In the genomic region with DNA sequence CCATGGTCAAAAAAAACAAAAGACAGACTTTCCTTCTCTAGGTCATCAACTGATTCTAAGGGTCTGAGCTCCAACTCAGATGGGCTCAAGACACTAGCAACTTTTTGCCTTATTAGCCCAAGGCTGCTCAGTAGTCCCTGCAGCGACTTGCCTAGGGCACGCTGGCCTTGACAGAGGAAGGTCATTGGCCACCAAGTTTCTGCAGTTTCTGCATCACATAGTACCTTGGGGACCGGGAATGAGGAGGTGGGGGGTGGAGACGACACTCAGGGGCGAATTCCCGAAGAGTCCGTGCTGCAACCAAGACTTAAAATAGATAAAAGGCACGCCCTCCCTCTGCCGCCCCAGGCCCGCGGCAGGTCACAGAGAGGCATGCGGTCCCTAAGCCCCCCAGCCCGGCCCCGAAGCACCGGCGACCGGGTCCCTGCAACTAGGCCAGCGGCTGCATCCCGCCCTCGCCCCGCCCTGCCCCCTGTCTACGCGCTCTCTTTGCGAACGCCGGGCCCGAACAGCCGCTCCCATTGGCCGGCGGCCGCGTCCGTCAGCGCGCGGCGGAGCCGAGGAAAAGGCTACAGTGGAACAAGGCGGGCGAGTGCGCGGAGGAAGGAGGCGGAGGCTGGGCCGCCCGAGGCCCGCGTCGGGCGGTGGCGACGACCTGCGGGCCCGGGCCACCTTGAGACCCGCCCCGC, we compare ENCODE assay signal across 8 mouse cellular contexts. TPM values are rescaled to one million over a fixed set of nuclear protein-coding genes. Genes with fewer than 3 reads are reported as not detected.
DNase-seq lines count a peak whose midpoint lies in the region; ATAC-seq and TF ChIP-seq lines count a peak whose summit lies in the region.

No protein-coding gene starts in this region.

- under 1% methylated on average over 37 of the region's 55 CpGs for WGBS in heart, embryonic 11.5 days (ENCODE audit: insufficient replicate concordance)
- under 1% methylated on average over 35 of the region's 55 CpGs for WGBS in kidney, embryonic 16.5 days
- WGBS in liver, adult 2 months: under 1% methylated on average over 53 of the region's 55 CpGs

- H3K36me3 ChIP-seq in heart, embryonic 11.5 days (ENCODE audit: control insufficient read depth, insufficient read depth, low read length): no peaks in the 10 kb centered on the region
- H3K36me3 ChIP-seq in kidney, embryonic 16.5 days (ENCODE audit: insufficient read depth, low read length): no peaks in the 10 kb centered on the region
- H3K36me3 ChIP-seq in liver, adult 2 months (ENCODE audit: control insufficient read depth, insufficient read depth, low read length): no peaks in the 10 kb centered on the region
- no peaks in the 10 kb centered on the region for H3K36me3 ChIP-seq in myocyte (ENCODE audit: control insufficient read depth, insufficient read depth)
- H3K36me3 ChIP-seq in splenic B cell, adult 2 months (ENCODE audit: control insufficient read depth, insufficient read depth, low read length, poor library complexity, severe bottlenecking): no peaks in the 10 kb centered on the region

- TF ChIP-seq POLR2A in bone marrow macrophage, adult 2 months (IDR thresholded peaks at IDR 0.05; ENCODE audit: borderline replicate concordance, low read depth, low read length): no peak
- TF ChIP-seq POLR2A in embryonic fibroblast, embryonic 13.5 days (IDR thresholded peaks at IDR 0.05; ENCODE audit: low read depth, low read length): peak; percentile 73
- TF ChIP-seq POLR2A in liver, adult 2 months (IDR thresholded peaks at IDR 0.05; ENCODE audit: extremely low read depth, insufficient read depth, low read length): peak; percentile 73; the same call in 1 of the 2 replicates
- peak; percentile 90 for TF ChIP-seq POLR2A in myocyte (IDR thresholded peaks at IDR 0.05; ENCODE audit: insufficient read length, low read depth)

- H3K79me2 ChIP-seq in liver, adult 2 months (ENCODE audit: control insufficient read depth, insufficient read depth, low read length): no peaks in the 10 kb centered on the region
- no peaks in the 10 kb centered on the region for H3K79me2 ChIP-seq in myocyte (ENCODE audit: control insufficient read depth, insufficient read depth)

- peak; percentile 95 for DNase-seq in A20 (ENCODE audit: low read depth, low spot score)
- DNase-seq in liver, adult 2 months (ENCODE audit: extremely low read depth, low read depth, low spot score): peak; percentile 75
- peak; percentile 95 for DNase-seq in splenic B cell, adult 2 months (ENCODE audit: low read depth, low spot score)

- peak overlapping the region; percentile 56 for H3K4me3 ChIP-seq in bone marrow macrophage, adult 2 months (ENCODE audit: insufficient read depth, low read length)
- peak overlapping the region; percentile 57 for H3K4me3 ChIP-seq in embryonic fibroblast, embryonic 13.5 days (ENCODE audit: insufficient read depth, low read length)
- H3K4me3 ChIP-seq in heart, embryonic 11.5 days (ENCODE audit: low read depth, low read length): peak overlapping the region; percentile 82
- H3K4me3 ChIP-seq in kidney, embryonic 16.5 days (ENCODE audit: low read length): peak overlapping the region; percentile 87
- H3K4me3 ChIP-seq in liver, adult 2 months (ENCODE audit: insufficient read depth, low read depth, low read length): peak overlapping the region; percentile 93
- H3K4me3 ChIP-seq in myocyte: peak overlapping the region; percentile 21

- H3K27me3 ChIP-seq in heart, embryonic 11.5 days (ENCODE audit: control insufficient read depth, insufficient read depth, low read length): no peaks in the 10 kb centered on the region
- H3K27me3 ChIP-seq in kidney, embryonic 16.5 days (ENCODE audit: insufficient read depth, low read length): no peaks in the 10 kb centered on the region
- no peaks in the 10 kb centered on the region for H3K27me3 ChIP-seq in liver, adult 2 months (ENCODE audit: control insufficient read depth, insufficient read depth, low read length)
- peaks cover 5% of the 10 kb centered on the region for H3K27me3 ChIP-seq in myocyte (ENCODE audit: control insufficient read depth, insufficient read depth, insufficient read length)
- no peaks in the 10 kb centered on the region for H3K27me3 ChIP-seq in splenic B cell, adult 2 months (ENCODE audit: control insufficient read depth, insufficient read depth, low read length, poor library complexity, severe bottlenecking)

- peak; percentile 91 for ATAC-seq in heart, embryonic 11.5 days (replicated peaks; ENCODE audit: insufficient number of reproducible peaks, low FRiP score, low TSS enrichment)
- peak; percentile 95 for ATAC-seq in kidney, embryonic 16.5 days (ENCODE audit: low FRiP score, low TSS enrichment)

- peak overlapping the region; percentile 80 for H3K4me2 ChIP-seq in heart, embryonic 11.5 days
- peak overlapping the region; percentile 88 for H3K4me2 ChIP-seq in kidney, embryonic 16.5 days (replicated peaks; ENCODE audit: low read depth, low read length)
- H3K4me2 ChIP-seq in myocyte (ENCODE audit: low read depth): peak overlapping the region; percentile 87

- no peaks in the 10 kb centered on the region for H3K9me3 ChIP-seq in heart, embryonic 11.5 days (replicated peaks; ENCODE audit: control insufficient read depth, low read length)
- H3K9me3 ChIP-seq in kidney, embryonic 16.5 days (ENCODE audit: low read length): no peaks in the 10 kb centered on the region

- peak overlapping the region; percentile 98 for H3K9ac ChIP-seq in heart, embryonic 11.5 days (ENCODE audit: low read depth, low read length)
- H3K9ac ChIP-seq in kidney, embryonic 16.5 days (replicated peaks; ENCODE audit: low read length): peak overlapping the region; percentile 100
- peak overlapping the region; percentile 98 for H3K9ac ChIP-seq in liver, adult 2 months (ENCODE audit: low read depth, low read length)

- TF ChIP-seq CTCF in bone marrow macrophage, adult 2 months (IDR thresholded peaks at IDR 0.05; ENCODE audit: low read depth, low read length): no peak
- no peak for TF ChIP-seq CTCF in embryonic fibroblast, embryonic 13.5 days (IDR thresholded peaks at IDR 0.05; ENCODE audit: borderline replicate concordance, insufficient read depth, low read length)
- TF ChIP-seq CTCF in liver, adult 2 months (IDR thresholded peaks at IDR 0.05; ENCODE audit: low read depth, low read length): no peak

- no peaks in the 10 kb centered on the region for H3K4me1 ChIP-seq in bone marrow macrophage, adult 2 months (ENCODE audit: control insufficient read depth, insufficient read depth, low read length)
- H3K4me1 ChIP-seq in embryonic fibroblast, embryonic 13.5 days (ENCODE audit: control insufficient read depth, insufficient read depth, low read length): no peaks in the 10 kb centered on the region
- peaks cover 42% of the 10 kb centered on the region for H3K4me1 ChIP-seq in heart, embryonic 11.5 days (ENCODE audit: control insufficient read depth, insufficient read depth, low read length)
- H3K4me1 ChIP-seq in kidney, embryonic 16.5 days (ENCODE audit: insufficient read depth, low read length): peaks cover 54% of the 10 kb centered on the region
- peaks cover 2% of the 10 kb centered on the region for H3K4me1 ChIP-seq in liver, adult 2 months (ENCODE audit: control insufficient read depth, insufficient read depth, low read length)

- H3K27ac ChIP-seq in bone marrow macrophage, adult 2 months (ENCODE audit: insufficient read depth, low read depth, low read length): no peak overlapping the region
- H3K27ac ChIP-seq in embryonic fibroblast, embryonic 13.5 days (ENCODE audit: insufficient read depth, low read length): peak overlapping the region; percentile 13
- H3K27ac ChIP-seq in heart, embryonic 11.5 days (ENCODE audit: low read depth, low read length): peak overlapping the region; percentile 97
- H3K27ac ChIP-seq in kidney, embryonic 16.5 days (ENCODE audit: low read length): peak overlapping the region; percentile 97
- peak overlapping the region; percentile 55 for H3K27ac ChIP-seq in liver, adult 2 months (replicated peaks; ENCODE audit: insufficient read depth, low read depth, low read length)

- peak overlapping the region; percentile 95 for H3ac ChIP-seq in myocyte (ENCODE audit: control insufficient read depth, insufficient read length)

TF ChIP-seq in myocyte, 11 proteins besides CTCF, POLR2A, EP300 and RAD21:
- TF ChIP-seq POLR2AphosphoS2 (IDR thresholded peaks at IDR 0.05; ENCODE audit: insufficient read length, low read depth) (peak; percentile 75), MYOG (IDR thresholded peaks at IDR 0.05; ENCODE audit: control insufficient read depth in 1 of 3, insufficient read depth in 1 of 3, insufficient read length in 2 of 3, low read depth in 2 of 3) (peak in 1 of 3 experiments; percentile 3), SRF (IDR thresholded peaks at IDR 0.05; ENCODE audit: control insufficient read depth, insufficient read length, low read depth) (peak; percentile 10), MYOD1 (IDR thresholded peaks at IDR 0.05; ENCODE audit: control insufficient read depth in 1 of 3, insufficient read length in 2 of 3, low read depth in 2 of 3) (no peak)

RNA-seq across cellular contexts. Expression of a gene that starts 0.7 kb away (rescaled TPM):
- 2.1 and 2.9 TPM in 2 replicates for polyA plus RNA-seq in bone marrow macrophage, adult 2 months (2012; ENCODE audit: insufficient read depth, insufficient read length, missing spikeins)
- 2.7 and 6.3 TPM in 2 replicates for polyA plus RNA-seq in embryonic fibroblast, embryonic 13.5 days (2011; ENCODE audit: insufficient read length, low read depth, missing spikeins)
- 3.1 and 3.3 TPM in 2 replicates for polyA plus RNA-seq in heart, embryonic 11.5 days (2014; fragmentation: Nextera tagmentation; extraction: Ambion mirVana)
- polyA plus RNA-seq in kidney, embryonic 16.5 days (2015; fragmentation: Nextera tagmentation; extraction: Ambion mirVana): 5.5 and 6.2 TPM in 2 replicates
- 0.46 and 0.54 TPM in 2 replicates for total RNA-seq in liver, adult 2 months (2014; rRNA removed)
- 0.45 and 0.73 TPM in 2 replicates for polyA plus RNA-seq in liver, adult 2 months (2012; rRNA removed)
- polyA plus RNA-seq in myocyte (2012; fragmentation: generic; extraction: Trizol): 0.78 TPM

Comparison
In these comparisons a context has a peak if more than half of its experiments do, and no peak if none do; other contexts are left out.
1. H3K4me3 ChIP-seq: peak in every context shown above with its lines; median percentile 93 in liver, adult 2 months; 87 in kidney, embryonic 16.5 days; 82 in heart, embryonic 11.5 days; 57 in embryonic fibroblast, embryonic 13.5 days; 56 in bone marrow macrophage, adult 2 months; 21 in myocyte.